Mouse (Mus musculus): ENCODE data around the gene Nudt17. TPM values are rescaled to one million over a fixed set of nuclear protein-coding genes. Genes with fewer than 3 reads are reported as not detected.
A peak's percentile ranks its signal among the peaks of the same experiment; 100 is the strongest.

Nudt17 gene
- polyA plus RNA-seq, 1 experiment = 0.17 TPM

DNA sequence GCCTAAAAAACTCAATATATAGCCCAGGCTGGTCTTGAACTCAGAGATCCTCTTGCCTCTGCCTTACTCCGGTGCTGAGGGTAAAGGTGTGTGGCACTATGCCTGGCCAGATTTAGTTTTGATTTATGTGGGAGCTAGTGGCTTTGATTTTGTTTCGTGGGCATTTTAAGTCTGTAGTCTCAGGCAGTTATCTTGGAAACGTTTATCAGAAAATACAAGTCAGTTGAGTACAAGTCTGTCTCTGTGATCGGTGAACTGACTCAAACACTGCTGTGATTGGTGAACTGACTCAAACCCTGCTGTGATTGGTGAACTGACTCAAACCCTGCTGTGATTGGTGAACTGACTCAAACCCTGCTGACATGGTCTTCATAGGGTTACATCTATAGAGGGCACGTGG lies 22.4 kb upstream of the Nudt17 start:
- H3K4me3 ChIP-seq (replicated peaks) = no peak overlapping the region
- no peaks in the 10 kb centered on the region for H3K27me3 ChIP-seq (replicated peaks)
- H3K9me3 ChIP-seq = no peaks in the 10 kb centered on the region
- no peak for TF ChIP-seq GATA1 (IDR thresholded peaks at IDR 0.05; ENCODE audit: borderline replicate concordance, low read length)
- no peak for TF ChIP-seq FLI1 (IDR thresholded peaks at IDR 0.05; ENCODE audit: low read length)
- peaks cover 7% of the 10 kb centered on the region for H3K36me3 ChIP-seq (replicated peaks; ENCODE audit: low read length)
- peaks cover 69% of the 10 kb centered on the region for H3K4me1 ChIP-seq

GRCm38 (mm10) chr3:96729403-96729784 lies 21.0 kb upstream of the Nudt17 start:
- no peak for TF ChIP-seq FLI1 (IDR thresholded peaks at IDR 0.05; ENCODE audit: low read length)
- TF ChIP-seq GATA1 (IDR thresholded peaks at IDR 0.05; ENCODE audit: borderline replicate concordance, low read length) = no peak
- no peaks in the 10 kb centered on the region for H3K27me3 ChIP-seq (replicated peaks)
- peak overlapping the region; percentile 94 for H3K4me3 ChIP-seq (replicated peaks)
- H3K4me1 ChIP-seq = peaks cover 69% of the 10 kb centered on the region
- H3K9me3 ChIP-seq = no peaks in the 10 kb centered on the region
- H3K36me3 ChIP-seq (replicated peaks; ENCODE audit: low read length) = peaks cover 18% of the 10 kb centered on the region

DNA sequence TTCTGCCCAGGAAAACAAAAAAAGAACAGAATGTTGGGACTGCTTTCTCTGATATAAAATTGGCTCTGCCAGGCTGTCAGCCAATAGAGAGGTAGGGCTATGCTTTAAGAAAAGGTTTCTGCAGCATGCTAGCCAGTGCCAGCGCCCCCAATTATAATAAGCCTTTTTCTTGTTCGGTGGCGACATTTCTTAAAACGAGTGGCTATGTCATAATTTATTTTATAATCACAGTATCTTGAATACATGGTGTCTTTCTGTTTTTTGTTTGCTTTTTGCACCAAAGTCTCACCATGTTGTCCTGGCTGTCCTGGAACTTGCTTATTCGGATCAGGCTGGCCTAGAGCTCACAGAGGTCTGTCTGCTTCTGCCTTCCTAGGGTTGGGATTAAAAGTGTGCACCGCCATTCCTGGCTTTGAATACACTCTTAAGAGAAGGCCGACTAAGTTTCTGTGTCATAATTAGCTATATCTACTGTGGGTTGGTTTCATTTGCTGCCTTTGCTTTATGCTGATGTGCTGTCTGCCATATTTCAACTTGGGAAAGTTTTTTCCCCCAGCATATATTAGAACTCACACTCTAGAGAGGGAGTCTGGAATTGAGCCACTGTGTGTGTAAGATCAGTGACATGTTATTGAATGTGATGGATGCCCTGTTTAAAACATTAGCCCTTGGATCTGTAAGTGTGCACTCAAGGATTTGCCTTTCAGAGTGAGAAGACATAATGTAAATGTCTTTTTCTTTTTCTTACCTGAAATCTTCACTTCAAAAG lies 20.5 kb upstream of the Nudt17 start:
- Histone ChIP-seq H3K27me3 (replicated peaks) (no peaks in the 10 kb centered on the region), H3K36me3 (replicated peaks; ENCODE audit: low read length) (peaks cover 22% of the 10 kb centered on the region), H3K4me3 (replicated peaks) (peak overlapping the region; percentile 94), H3K9me3 (no peaks in the 10 kb centered on the region), H3K4me1 (peaks cover 67% of the 10 kb centered on the region)
- TF ChIP-seq GATA1 (IDR thresholded peaks at IDR 0.05; ENCODE audit: borderline replicate concordance, low read length) (no peak), FLI1 (IDR thresholded peaks at IDR 0.05; ENCODE audit: low read length) (no peak)

DNA sequence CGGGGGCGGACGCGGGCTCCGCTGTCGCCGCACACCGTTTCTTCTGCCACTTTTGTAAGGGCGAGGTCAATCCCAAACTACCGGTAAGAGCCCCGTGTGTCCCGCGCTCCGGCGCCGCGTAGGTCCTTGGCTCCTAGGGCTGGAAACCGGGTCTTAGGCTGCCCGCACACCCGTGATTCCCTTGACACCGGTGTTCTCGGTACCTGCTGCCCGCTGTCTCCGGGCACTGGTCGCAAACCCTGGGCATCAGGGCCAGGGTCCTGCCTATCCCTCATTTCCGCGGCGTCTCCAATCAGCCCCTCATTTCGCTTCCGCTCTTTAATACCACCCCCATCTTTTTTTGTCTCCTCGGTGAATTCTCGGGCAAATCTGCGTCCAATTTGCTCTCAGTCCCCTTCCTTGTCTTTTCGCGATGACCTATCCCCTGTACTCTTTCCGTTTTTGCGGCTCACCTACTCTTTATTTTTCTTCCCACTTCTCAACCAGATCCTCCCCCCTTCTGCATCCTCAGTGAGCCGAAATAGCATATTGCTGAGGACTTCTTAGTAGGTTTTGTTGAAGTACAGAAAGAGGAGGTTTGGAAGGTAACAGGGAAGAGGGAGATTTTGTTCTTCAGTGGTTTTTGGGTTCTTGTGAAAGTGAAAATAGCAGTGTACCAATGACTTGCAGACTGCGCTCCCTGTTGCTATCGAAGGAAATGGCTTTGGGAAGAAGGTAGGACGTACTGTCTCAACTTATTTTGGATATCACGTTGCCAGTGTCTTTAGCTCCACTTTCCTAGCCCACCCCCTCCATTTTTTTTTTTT lies 19.7 kb upstream of the Nudt17 start:
- TF ChIP-seq FLI1 (IDR thresholded peaks at IDR 0.05; ENCODE audit: low read length) = no peak
- TF ChIP-seq GATA1 (IDR thresholded peaks at IDR 0.05; ENCODE audit: borderline replicate concordance, low read length) = no peak
- Histone ChIP-seq H3K4me3 (replicated peaks) (peak overlapping the region; percentile 94), H3K27me3 (replicated peaks) (no peaks in the 10 kb centered on the region), H3K9me3 (no peaks in the 10 kb centered on the region), H3K36me3 (replicated peaks; ENCODE audit: low read length) (peaks cover 30% of the 10 kb centered on the region), H3K4me1 (peaks cover 67% of the 10 kb centered on the region)

- Histone ChIP-seq H3K36me3 (replicated peaks; ENCODE audit: low read length) (peaks cover 34% of the 10 kb centered on the region), H3K4me3 (replicated peaks) (peak within 1 kb of the TSS; percentile 94), H3K4me1 (peaks cover 67% of the 10 kb centered on the region), H3K27me3 (replicated peaks) (no peaks in the 10 kb centered on the region), H3K9me3 (no peaks in the 10 kb centered on the region)
- TF ChIP-seq FLI1 (IDR thresholded peaks at IDR 0.05; ENCODE audit: low read length) = no peak
- no peak for TF ChIP-seq GATA1 (IDR thresholded peaks at IDR 0.05; ENCODE audit: borderline replicate concordance, low read length)
Observed at GRCm38 (mm10) chr3:96727343-96727827, 19.0 kb upstream of the Nudt17 start, which contains the start of the genes Polr3c and Rnf115. Gene Polr3c, minus strand, starts transcription at chr3:96727628. Gene Rnf115, plus strand, starts transcription at chr3:96727664.

DNA sequence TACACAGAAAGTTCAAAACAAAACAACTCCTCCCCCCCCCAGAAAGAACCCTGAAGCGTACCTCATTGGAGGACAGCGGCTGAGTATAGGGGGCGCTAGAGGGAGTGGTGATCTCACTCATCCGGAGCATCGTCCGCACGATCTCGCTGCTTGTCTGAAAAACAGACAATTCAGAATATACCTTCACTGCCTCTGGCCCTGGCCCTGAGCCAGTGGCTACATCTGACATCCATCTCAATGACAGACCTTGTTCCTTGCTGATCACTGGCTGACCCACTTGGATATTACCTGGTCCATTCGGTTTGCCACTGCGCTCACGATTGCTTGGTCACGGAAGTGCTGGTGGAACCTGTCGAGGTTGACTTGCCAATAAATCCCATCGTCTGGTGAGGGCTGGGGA lies 10.8 kb upstream of the Nudt17 start:
- Histone ChIP-seq H3K4me3 (replicated peaks) (no peak overlapping the region), H3K9me3 (no peaks in the 10 kb centered on the region), H3K27me3 (replicated peaks) (no peaks in the 10 kb centered on the region), H3K36me3 (replicated peaks; ENCODE audit: low read length) (peaks cover 87% of the 10 kb centered on the region), H3K4me1 (peaks cover 48% of the 10 kb centered on the region)
- TF ChIP-seq GATA1 (IDR thresholded peaks at IDR 0.05; ENCODE audit: borderline replicate concordance, low read length) (no peak), FLI1 (IDR thresholded peaks at IDR 0.05; ENCODE audit: low read length) (no peak)

DNA sequence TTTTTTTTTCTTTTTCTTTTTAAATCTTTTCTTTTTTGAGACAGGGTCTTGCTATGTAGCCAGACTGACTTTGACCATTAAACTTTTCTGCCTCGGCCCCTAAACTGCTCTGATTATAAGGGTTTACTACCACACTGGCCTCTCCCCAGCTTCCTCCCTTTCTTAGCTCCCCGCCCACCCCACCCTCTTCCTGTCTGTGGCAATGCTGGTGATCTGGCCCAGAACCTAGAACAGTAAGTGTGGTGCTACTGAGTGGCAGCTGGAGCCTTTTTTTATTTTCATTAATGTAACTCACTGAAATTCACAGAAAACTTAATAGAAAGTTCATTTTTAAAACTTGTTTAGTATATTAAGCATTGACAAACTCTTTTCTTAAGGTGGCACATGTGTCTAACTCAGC lies 7.5 kb upstream of the Nudt17 start:
- Histone ChIP-seq H3K36me3 (replicated peaks; ENCODE audit: low read length) (peaks cover 87% of the 10 kb centered on the region), H3K9me3 (no peaks in the 10 kb centered on the region), H3K4me1 (peaks cover 32% of the 10 kb centered on the region), H3K27me3 (replicated peaks) (no peaks in the 10 kb centered on the region), H3K4me3 (replicated peaks) (no peak overlapping the region)
- no peak for TF ChIP-seq GATA1 (IDR thresholded peaks at IDR 0.05; ENCODE audit: borderline replicate concordance, low read length)
- TF ChIP-seq FLI1 (IDR thresholded peaks at IDR 0.05; ENCODE audit: low read length) = no peak

- Histone ChIP-seq H3K4me3 (replicated peaks) (no peak overlapping the region), H3K4me1 (peaks cover 24% of the 10 kb centered on the region), H3K27me3 (replicated peaks) (no peaks in the 10 kb centered on the region), H3K36me3 (replicated peaks; ENCODE audit: low read length) (peaks cover 87% of the 10 kb centered on the region), H3K9me3 (0 out of 2 replicates have a peak, but pooled peaks cover 4% of the 10 kb centered on the region)
- TF ChIP-seq GATA1 (IDR thresholded peaks at IDR 0.05; ENCODE audit: borderline replicate concordance, low read length) = no peak
- TF ChIP-seq FLI1 (IDR thresholded peaks at IDR 0.05; ENCODE audit: low read length) = no peak
Observed at GRCm38 (mm10) chr3:96714286-96714685, 5.9 kb upstream of the Nudt17 start.

DNA sequence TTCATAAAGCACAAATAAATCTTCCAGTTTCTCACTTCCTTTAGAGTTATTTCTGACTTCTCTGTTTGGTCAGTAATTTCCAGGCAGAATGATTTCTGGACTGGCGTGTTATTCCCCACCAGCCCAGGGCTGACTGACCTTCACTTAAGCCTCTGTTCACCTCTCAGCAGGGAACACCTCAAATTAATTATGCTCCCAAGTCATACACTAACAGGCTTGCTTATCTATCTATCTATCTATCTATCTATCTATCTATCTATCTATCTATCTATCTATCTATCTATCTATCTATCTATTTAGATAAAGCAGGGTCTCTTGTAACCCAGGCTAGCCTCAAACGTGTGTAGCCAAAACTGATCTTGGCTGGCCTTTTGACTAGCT lies 312 bp upstream of the Nudt17 start:
- peaks cover 27% of the 10 kb centered on the region for H3K4me1 ChIP-seq
- peak overlapping the region; percentile 57 for H3K4me3 ChIP-seq (replicated peaks)
- peaks cover 17% of the 10 kb centered on the region for H3K27me3 ChIP-seq (replicated peaks)
- H3K36me3 ChIP-seq (replicated peaks; ENCODE audit: low read length) = peaks cover 77% of the 10 kb centered on the region
- TF ChIP-seq FLI1 (IDR thresholded peaks at IDR 0.05; ENCODE audit: low read length) (no peak), GATA1 (IDR thresholded peaks at IDR 0.05; ENCODE audit: borderline replicate concordance, low read length) (no peak)
- 0 out of 2 replicates have a peak, but pooled peaks cover 4% of the 10 kb centered on the region for H3K9me3 ChIP-seq

Measured in megakaryocyte, embryonic 14.5 days (primary cell).